Mouse (Mus musculus): ENCODE measurements at regions not wholly inside any gene's neighbourhood (a gene's known extent, or its start where the extent isn't known, plus 50 kb on each side); places are given as distances from the start of the nearest gene placed in this dataset.

DNA sequence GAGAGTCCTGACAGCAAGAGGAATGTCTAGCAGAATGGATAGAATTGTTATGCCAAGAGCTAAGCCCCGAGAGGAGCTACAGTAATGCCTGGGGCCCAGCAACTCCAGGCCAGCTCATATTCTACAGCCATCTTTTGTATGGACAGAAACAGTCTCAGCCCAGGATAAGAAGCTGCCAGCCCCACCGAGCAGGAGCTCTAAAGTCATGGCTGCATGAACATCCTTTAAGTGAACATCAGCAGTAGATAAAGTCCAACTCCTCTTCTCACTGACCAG, 141.6 kb upstream of the Snx19 start:
- no peak for DNase-seq

- DNase-seq, result peak; percentile 14
These were observed 127.1 kb upstream of the Snx19 start for GRCm38 (mm10) chr9:30299844-30300243.

GRCm38 (mm10) chr9:30308281-30308680, 118.6 kb upstream of the Snx19 start:
- no peak for DNase-seq

- DNase-seq, result no peak
These were observed 113.5 kb upstream of the Snx19 start for GRCm38 (mm10) chr9:30313360-30313759.

- peak; percentile 81 for DNase-seq
These were observed 112.3 kb upstream of the Snx19 start for GRCm38 (mm10) chr9:30314355-30315171.

- DNase-seq, result peak; percentile 64
These were observed 111.7 kb upstream of the Snx19 start for GRCm38 (mm10) chr9:30315172-30315644.

DNA sequence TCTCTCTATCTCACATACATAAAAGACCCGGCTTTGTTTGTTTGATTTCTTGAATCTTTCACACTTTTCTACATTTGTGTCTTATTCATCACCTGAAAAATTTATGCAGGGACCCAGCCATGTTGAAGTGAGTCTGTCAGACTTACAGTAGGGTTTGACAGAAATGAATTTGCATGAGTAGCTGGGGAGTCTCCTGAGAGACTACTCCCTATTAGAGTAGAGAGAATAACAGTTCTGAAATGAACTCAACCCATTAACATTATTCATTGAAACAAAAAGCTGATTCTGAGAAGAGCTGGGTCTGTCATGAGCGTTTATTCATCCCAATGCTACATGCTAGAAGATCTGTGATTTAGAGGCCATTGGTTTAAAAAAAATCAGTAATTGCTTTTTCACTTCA, 82.0 kb upstream of the Snx19 start:
- no peak for DNase-seq

DNA sequence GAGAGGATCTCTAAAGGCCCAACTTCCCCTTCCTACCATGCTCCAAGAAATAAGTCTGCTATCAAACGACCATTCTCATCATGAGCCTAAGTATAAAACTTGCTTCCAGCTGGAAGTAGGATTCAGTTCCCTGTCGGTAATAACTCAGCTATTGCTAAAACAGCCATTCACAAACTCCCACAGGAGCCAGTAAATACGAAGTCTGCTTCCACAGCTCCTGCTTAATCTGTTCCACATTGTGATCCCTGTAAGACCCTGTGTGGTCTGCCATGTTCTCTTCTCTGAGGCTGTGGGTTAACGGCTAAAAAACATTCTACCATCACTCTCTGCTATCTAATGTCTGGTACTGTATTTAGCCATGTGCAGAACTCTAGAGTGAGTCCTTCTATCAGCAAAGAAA, 72.9 kb upstream of the Snx19 start:
- DNase-seq, result no peak

GRCm38 (mm10) chr9:30355642-30356041, 71.3 kb upstream of the Snx19 start:
- DNase-seq, result no peak

- DNase-seq, result peak; percentile 74
These were observed 57.1 kb upstream of the Snx19 start for GRCm38 (mm10) chr9:30369554-30370440.

DNA sequence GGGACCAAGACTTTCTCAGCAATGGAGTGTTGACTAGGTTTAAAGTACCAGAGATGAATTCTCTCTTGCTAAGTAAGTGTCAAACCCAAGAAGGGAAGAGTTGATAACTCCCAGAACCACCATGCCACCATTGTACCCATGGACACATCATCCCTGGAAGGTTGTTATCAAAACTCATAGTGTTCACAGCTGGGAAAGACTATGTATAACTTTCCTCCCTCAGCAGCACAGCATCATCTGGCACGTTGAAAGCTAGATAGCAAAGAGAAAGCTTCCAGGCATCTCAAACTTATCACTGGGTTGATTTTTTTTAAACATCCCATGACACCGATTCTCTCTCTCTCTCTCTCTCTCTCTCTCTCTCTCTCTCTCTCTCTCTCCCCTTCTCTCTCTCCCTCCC, 56.1 kb upstream of the Snx19 start:
- DNase-seq, result no peak

- no peak for DNase-seq
These were observed 50.0 kb upstream of the Snx19 start for GRCm38 (mm10) chr9:30376908-30377307.

Data from adrenal gland, adult 2 months (tissue).